Mouse (Mus musculus) retina, postnatal 7 days (tissue): ENCODE measurements around the gene Atf4.

Source experiments
- DNase-seq: peaks from one replicate; pipeline ENCODE4 v3.0.0-alpha.2; 2012; ENCODE audit warnings: low read depth, low spot score

The Atf4 gene

GRCm38 (mm10) chr15:80249672-80250071 is 5.3 kb upstream of the Atf4 start:
- no peak for DNase-seq

GRCm38 (mm10) chr15:80250586-80250985 is 4.4 kb upstream of the Atf4 start:
- no peak for DNase-seq

DNA sequence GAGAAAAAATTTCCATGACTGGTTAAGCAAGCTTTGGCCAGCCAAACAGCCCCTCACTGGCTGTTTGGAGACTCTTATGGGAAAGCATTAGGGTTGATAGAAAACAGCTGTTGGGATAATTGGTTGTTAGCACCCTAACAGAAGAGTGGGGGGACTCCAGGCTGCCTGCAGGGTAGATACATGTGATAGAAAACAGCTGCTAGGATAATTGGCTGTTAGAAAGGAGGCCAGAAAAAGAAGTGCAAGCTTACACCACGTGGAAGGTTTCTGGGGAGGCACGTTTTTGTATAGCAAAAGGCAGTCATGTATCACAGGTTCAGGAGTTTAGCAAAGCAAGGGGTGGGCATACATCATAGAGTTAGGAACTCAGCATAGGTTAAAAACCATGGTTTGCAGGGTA is 1.5 kb upstream of the Atf4 start:
- no peak for DNase-seq

DNA sequence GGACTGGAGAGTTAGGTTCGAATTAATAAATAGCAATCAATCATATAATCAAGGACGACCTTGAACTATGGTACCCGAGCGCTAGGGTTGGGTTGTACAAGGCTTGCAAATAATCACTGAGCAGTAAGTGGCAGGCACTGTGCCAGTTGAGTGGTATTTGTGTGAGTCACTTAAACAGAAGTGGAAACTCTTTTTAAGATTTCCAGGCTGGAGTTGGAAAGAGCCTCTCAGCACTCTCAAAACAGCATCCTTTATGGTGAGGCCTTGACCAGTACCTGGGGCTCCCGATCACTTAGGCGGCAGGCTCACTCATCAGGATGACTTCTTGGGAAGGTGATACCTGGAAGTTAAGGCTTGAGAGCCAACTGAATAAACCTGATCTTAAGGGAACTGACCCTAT is 777 bp upstream of the Atf4 start:
- DNase-seq, result no peak

DNA sequence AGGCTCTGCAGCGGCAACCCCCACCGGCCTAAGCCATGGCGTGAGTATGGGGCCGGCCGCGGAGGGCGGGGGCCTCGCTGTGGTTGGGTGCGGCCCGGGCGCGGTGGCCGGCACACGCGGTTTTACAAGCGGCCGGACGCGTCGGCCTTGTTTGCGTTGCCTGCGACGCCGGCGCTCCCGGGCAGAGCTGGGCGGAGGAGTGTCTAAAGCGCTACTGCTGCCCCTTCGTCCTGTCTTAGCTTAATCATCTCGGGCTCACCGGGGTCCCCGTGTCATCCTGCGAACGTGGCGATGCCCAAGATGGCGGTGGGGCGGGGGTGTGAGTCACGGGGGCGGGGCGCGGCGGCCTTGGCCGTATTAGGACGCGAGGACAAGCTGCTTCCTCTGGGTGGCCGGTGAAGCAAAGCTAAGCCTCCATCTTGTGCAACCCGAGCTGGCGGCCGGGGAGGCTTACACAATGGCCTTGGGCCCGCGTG is 700 bp downstream of the Atf4 start:
- peak; percentile 81 for DNase-seq

GRCm38 (mm10) chr15:80256242-80256641 is 1.3 kb downstream of the Atf4 start:
- no peak for DNase-seq

GRCm38 (mm10) chr15:80256656-80257601 is 1.9 kb downstream of the Atf4 start:
- no peak for DNase-seq

- peak; percentile 79 for DNase-seq
These were observed 2.7 kb downstream of the Atf4 start for GRCm38 (mm10) chr15:80257602-80258239.

DNA sequence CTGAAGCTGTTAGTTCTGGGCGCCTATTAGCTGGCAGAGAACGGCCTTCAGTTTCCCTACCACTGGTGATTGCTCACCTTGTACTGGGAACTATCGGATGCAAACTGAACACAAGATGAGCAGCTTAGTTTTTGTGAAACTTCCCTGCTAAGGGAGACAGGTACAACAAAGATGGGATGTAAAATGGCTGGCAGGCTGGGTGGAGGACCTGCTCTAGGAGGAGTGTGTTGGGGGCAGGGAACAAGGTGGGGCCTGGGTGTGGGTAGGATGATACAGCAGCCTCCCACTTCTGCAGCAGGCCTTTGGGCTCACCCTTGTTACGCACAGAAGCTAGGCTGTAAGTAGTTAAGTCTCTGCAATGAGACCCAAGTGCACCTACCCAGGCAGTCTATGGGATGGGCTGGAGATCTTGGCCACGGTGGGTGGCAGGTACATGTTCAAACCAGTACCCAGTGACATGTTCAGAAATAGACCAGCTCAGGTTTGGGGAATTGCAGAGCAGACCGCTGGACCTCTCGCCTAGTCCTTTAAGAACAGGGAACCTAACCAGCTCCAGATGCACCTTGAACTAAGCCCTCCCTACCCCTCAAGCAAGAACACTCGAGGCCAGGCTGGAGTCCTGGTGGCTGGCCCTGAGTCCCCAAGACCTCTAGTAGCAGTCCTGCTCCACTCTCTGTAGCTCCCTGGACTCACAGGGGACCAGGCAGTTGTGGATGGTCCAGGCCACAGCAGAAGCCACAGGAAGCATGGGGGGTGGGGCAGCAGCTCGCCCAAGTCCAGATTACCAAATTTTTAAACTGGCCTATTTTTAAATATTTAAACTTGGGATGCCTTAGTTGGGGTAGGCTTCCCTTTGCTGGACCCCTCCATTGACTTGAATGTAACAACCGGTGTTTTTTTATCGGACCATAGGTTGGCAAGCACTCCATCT is 3.5 kb downstream of the Atf4 start:
- no peak for DNase-seq

GRCm38 (mm10) chr15:80259406-80260045 is 4.5 kb downstream of the Atf4 start:
- DNase-seq, result no peak

- peak; percentile 74 for DNase-seq
These were observed 5.7 kb downstream of the Atf4 start for GRCm38 (mm10) chr15:80260677-80261076.

DNA sequence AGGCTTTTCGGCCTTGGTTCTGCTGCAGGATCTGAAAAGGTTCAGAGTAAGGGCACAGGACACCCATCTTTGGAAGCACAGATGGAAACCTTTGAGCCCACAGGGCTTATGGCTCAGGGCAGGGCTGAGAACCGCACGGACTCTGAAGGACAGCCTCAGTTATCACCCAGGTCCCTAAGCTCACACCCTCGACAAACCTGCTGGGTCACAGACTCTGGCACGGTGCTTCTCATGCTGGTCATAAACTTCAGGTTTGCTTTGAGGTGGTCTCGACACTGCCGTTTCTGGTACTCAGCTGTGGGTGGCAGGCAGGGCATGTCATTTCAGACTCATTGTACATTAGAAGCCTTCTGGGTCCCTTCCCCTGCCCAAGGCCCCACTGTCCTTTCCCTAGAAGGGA is 6.1 kb downstream of the Atf4 start:
- DNase-seq, result no peak

DNA sequence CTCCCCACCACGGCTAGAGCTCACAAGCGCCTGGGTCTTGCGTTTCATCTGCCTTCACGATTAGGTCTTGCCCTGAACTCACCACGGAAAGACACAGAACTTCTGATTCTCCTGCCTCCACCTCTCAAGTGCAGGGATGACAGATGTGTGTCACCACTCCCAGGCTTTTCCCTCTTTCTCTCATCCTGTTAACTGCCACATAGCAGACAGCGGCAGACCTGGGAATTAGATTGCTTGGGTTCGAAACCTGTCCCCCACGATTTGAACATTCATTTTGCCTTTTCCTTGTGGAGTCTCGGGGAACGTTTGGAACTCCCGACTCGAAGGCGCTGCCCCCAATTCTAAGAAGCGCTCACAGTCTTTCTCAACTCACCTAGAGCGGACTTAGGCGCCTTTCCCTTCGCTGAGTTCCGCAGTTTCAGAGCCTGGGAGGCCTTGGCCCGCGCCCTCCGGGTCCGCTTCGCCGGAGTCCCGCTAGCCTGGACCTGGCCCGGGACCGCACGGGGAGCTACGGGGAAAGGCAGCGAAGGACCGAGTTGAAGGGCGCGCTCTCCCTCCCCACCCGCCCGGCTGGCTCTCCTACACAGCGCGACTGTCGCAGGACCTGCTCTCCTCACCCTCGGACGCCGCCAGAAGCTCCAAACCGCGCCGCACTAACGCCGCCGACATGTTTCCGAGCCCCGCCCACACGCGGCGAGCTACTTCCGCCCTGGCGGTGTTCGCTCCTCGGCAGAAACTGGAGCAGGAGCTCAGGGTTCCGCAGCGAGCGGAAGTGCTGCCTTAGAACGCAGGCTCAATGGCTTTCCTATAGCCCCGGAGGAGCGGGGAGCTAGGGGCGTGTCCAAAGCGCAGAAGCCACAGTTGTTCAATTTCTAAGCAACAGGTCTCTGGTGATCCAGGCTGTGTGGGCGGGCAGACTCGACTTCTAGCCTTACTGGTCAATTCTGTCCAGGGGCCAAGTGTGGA is 8.9 kb downstream of the Atf4 start, which contains the start of gene Rps19bp1:
Rps19bp1 (minus strand) TSS at position 706 of the 966 bp plus-strand sequence.
- DNase-seq, result peak; percentile 85

GRCm38 (mm10) chr15:80266281-80266680 is 11.3 kb downstream of the Atf4 start:
- peak; percentile 84 for DNase-seq

DNA sequence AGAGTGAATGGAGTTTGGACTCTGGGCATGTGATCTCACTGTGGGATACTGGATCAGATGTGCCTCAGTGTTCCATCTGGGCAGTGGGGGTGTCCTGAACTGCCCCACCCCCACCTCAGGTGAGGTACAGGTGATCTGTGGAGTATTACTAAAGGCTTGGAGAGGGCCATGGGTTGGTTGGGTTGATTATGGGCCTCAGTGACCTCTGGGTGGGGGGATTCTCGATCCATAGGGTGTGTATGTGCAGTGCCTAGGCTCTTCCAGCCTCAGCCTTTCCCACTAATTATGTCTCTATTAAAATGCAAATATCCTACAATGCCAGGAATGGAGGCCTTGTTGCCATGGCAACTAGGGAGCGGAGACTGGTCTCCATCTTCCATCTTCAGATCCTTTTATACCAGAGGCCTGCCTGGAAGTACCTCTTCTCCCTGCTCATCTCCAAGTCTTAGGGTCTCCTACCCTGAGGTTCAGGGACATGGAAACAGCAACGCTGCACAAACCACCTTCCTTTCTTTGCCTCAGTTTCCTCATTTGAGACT is 16.9 kb downstream of the Atf4 start:
- DNase-seq, result no peak

GRCm38 (mm10) chr15:80277107-80277506 is 22.1 kb downstream of the Atf4 start:
- no peak for DNase-seq

DNA sequence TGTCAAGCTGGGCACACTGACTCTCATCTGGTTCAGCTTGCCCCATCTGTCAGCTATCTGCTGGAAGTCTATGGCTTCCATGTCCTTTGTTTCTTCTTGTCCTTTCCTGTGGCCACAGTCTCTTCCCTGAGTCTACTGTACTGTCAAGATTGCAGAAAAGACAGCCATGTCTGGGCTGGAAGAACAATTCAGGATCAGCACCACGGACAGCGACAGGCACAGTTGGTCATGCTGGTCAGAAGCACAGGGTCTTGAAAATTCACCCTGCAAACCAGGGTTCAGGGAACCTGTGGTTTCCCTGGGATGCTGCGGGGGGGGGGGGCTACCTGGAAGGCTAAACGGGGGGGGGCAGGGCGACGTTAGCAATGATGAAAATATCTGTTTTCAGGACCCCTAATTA is 22.6 kb downstream of the Atf4 start:
- no peak for DNase-seq

DNA sequence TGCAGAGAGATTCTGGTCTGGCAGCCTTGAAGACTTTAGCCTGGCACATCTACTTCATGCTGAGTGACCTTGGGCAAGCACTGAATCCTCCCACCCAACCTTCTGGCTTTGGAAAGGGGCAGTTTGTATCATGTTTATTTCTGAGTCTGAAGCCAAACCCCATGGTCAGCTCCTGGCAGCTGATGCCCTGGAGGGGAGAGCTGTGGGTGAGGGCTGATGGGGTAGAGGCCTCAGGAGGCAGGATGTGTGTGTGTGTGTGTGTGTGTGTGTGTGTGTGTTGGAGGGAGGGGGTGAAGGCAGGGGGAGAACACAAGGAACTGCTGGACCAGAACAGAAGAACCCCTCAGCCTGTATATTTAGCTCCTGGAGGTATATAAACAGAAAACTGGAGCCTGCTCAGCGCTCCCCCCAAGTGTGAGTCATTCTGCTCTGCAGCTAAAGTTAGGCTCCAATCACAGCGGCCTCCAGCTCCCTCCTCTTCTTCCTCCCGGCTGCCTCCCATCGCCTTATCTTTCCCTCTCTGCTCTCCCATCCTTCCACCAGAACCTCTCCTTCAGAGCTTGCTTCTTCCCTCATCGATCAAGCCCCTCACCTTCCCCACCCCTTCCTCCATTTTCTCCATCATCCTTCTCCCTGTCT is 23.3 kb downstream of the Atf4 start:
- DNase-seq, result no peak

DNA sequence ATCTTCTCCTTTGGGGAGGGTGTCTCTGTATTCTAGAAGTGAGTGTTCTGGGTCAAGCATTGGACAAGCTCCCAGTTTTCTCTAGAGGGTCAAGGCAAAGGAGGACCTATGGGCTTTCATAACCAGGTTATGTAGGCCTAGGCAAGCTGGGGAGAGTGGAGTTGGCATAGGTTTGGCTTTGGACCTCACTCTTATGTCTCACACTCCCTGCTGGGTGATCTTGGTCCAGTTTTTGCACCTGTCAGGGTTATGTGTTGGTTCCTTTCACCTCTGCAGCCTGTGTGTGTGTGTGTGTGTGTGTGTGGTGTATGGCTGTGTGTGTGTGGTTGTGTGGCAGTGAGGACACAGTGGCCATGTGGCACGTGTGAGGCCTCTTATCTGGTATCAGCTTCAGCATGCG is 24.1 kb downstream of the Atf4 start:
- no peak for DNase-seq
